In the genomic region with DNA sequence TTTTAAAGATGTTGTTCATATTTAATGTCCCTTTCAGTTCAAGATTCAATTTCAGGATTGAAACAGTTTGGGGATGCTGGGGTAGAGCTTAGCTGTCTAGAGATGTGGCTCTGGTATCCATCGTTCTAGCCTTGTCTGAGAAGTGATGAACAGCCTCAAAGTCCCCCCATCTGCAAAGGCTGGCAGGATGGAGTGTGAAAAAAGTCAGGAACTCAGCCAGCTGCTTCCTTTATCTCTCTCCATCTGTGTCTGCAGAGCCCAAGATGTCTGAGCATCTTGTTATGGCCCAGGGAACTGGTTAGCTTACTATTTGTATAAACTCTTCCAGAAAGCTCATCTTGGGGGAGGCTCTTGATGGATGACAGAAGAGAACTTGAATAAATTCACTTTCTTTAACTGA, we compare ENCODE assay signal across 26 mouse cellular contexts.
DNase-seq lines count a peak whose midpoint lies in the region; ATAC-seq lines count a peak whose summit lies in the region.
"Had no signal": no experiment of that assay in that cellular context is flagged by ENCODE, and none has a peak within 500 bp of the region (broad histone marks: within the 10 kb centered on the region; RNA-seq: fewer than 3 reads in every experiment).

No protein-coding gene starts in this region.

- H3K9ac ChIP-seq in liver, embryonic 12.5 days = no peak overlapping the region
- H3K9ac ChIP-seq: embryonic facial prominence, embryonic 13.5 days; hindbrain, embryonic 14.5 days; limb, embryonic 12.5 days; midbrain, embryonic 13.5 days; stomach, embryonic 15.5 days had no signal

- 31% methylated on average over 1 of the region's 1 CpGs for WGBS in liver, embryonic 12.5 days (ENCODE audit: insufficient replicate concordance)

- H3K4me1 ChIP-seq in liver, embryonic 12.5 days = no peaks in the 10 kb centered on the region
- H3K4me1 ChIP-seq: embryonic facial prominence, embryonic 13.5 days; heart, embryonic 10.5 days; megakaryocyte, embryonic 14.5 days; stomach, embryonic 15.5 days had no signal

- H3K27me3 ChIP-seq in liver, embryonic 12.5 days (replicated peaks) = no peaks in the 10 kb centered on the region; the same call in 1 of the 2 replicates
- H3K27me3 ChIP-seq: limb, embryonic 12.5 days; midbrain, embryonic 13.5 days; stomach, embryonic 15.5 days had no signal

- H3K36me3 ChIP-seq in liver, embryonic 12.5 days = no peaks in the 10 kb centered on the region
- H3K36me3 ChIP-seq: embryonic facial prominence, embryonic 13.5 days; heart, embryonic 10.5 days; limb, embryonic 12.5 days; midbrain, embryonic 13.5 days; stomach, embryonic 15.5 days had no signal

- H3K4me3 ChIP-seq in liver, embryonic 12.5 days = no peak overlapping the region
- H3K4me3 ChIP-seq: embryonic facial prominence, embryonic 13.5 days; erythroblast, embryonic 14.5 days; heart, embryonic 10.5 days; limb, embryonic 12.5 days; megakaryocyte, embryonic 14.5 days; midbrain, embryonic 13.5 days; stomach, embryonic 15.5 days had no signal

- H3K27ac ChIP-seq in liver, embryonic 12.5 days = no peak overlapping the region
- H3K27ac ChIP-seq: embryonic facial prominence, embryonic 13.5 days; heart, embryonic 10.5 days; hindbrain, embryonic 14.5 days; kidney, postnatal 0 days; limb, embryonic 12.5 days; midbrain, embryonic 13.5 days; stomach, embryonic 15.5 days had no signal

- no peak for ATAC-seq in liver, embryonic 12.5 days
- ATAC-seq: midbrain, embryonic 13.5 days had no signal

- H3K9me3 ChIP-seq in liver, embryonic 12.5 days (replicated peaks) = no peaks in the 10 kb centered on the region
- H3K9me3 ChIP-seq: embryonic facial prominence, embryonic 13.5 days; heart, embryonic 10.5 days; limb, embryonic 12.5 days; megakaryocyte, embryonic 14.5 days; midbrain, embryonic 13.5 days; stomach, embryonic 15.5 days had no signal

- peak; percentile 9 to 16 for DNase-seq in cerebellum, postnatal 10 days
- no peak for DNase-seq in cerebellum, adult 9-11 months
- peak; percentile 6 for DNase-seq in layer of hippocampus, adult 11-12 months (ENCODE audit: low spot score)
- DNase-seq in layer of hippocampus, postnatal 25 days (ENCODE audit: extremely low spot score in 1 of 2, low spot score in 1 of 2) = no peak
- peak; percentile 8 for DNase-seq in right cerebral cortex, adult 18-20 months
- no peak for DNase-seq in right cerebral cortex, adult 2 months (ENCODE audit: low spot score in 2 of 2)
- DNase-seq: adrenal gland, postnatal 10 days; cerebellum, postnatal 14 days; gastrocnemius, postnatal 10 days; heart, postnatal 4 days; kidney, adult 2 months; lung, adult 2 months; lung, postnatal 36 days; thymus, adult 18-20 months; thymus, postnatal 36 days had no signal

- no peak overlapping the region for H3K4me2 ChIP-seq in liver, embryonic 12.5 days
- H3K4me2 ChIP-seq: embryonic facial prominence, embryonic 13.5 days; hindbrain, embryonic 14.5 days; limb, embryonic 12.5 days; liver, embryonic 11.5 days; midbrain, embryonic 13.5 days; stomach, embryonic 15.5 days had no signal

Comparison
In these comparisons a context has a peak if more than half of its experiments do, and no peak if none do; other contexts are left out.
1. DNase-seq: peak in cerebellum, postnatal 10 days (2 of 2), layer of hippocampus, adult 11-12 months (single experiment) and right cerebral cortex, adult 18-20 months (single experiment); none in cerebellum, adult 9-11 months (single experiment), layer of hippocampus, postnatal 25 days (0 of 2) and right cerebral cortex, adult 2 months (0 of 2).